Mouse (Mus musculus) gonadal fat pad, adult 2 months (tissue): ENCODE measurements around the gene 4430402I18Rik. TPM values are rescaled to one million over a fixed set of nuclear protein-coding genes. Genes with fewer than 3 reads are reported as not detected.

Source experiments
- DNase-seq: peaks from one replicate; pipeline ENCODE4 v3.0.0-alpha.2; 2012; ENCODE audit warnings: low read depth
- polyA plus RNA-seq: library from polyadenylated mRNA; depleted of rRNA; stranded (reverse); fragments of >200 nt; gene quantifications from 2 replicates; pipeline ENCODE4 v1.2.3, GENCODE M21; 2012

Gene 4430402I18Rik
- polyA plus RNA-seq, 1 experiment = 12.4 TPM

DNA sequence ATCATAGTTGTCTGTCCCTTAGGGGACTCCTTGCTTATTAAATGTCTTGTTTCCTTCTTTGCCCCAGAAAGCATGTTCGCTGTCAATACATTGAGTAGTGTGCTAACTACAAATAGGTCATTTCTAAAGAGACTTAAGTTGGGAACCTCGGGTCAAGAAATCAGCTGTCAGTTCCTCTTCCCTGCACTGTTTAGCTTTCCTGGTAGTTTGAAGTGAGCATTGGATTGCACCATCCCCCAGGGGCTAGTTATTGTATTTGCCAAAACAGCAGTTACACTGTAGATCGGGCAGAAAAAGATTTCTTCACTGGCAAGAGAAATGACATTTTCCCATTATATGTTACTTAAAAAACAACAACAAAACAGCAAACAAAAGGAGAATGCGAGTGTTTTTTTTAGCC lies 578 bp upstream of the 4430402I18Rik start:
- no peak for DNase-seq

DNA sequence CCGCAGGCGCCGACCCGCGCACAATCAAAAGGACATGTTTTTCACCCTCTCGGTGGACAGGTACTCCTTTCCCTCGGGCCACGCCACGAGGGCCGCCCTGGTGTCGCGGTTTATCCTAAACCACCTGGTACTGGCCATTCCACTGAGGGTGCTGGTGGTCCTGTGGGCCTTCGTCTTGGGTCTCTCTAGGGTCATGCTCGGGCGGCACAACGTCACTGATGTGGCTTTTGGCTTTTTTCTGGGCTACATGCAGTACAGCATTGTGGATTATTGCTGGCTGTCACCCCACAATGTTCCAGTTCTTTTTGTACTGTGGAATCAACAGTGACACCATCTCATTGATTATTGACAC lies 3.1 kb downstream of the 4430402I18Rik start:
- DNase-seq = no peak

DNA sequence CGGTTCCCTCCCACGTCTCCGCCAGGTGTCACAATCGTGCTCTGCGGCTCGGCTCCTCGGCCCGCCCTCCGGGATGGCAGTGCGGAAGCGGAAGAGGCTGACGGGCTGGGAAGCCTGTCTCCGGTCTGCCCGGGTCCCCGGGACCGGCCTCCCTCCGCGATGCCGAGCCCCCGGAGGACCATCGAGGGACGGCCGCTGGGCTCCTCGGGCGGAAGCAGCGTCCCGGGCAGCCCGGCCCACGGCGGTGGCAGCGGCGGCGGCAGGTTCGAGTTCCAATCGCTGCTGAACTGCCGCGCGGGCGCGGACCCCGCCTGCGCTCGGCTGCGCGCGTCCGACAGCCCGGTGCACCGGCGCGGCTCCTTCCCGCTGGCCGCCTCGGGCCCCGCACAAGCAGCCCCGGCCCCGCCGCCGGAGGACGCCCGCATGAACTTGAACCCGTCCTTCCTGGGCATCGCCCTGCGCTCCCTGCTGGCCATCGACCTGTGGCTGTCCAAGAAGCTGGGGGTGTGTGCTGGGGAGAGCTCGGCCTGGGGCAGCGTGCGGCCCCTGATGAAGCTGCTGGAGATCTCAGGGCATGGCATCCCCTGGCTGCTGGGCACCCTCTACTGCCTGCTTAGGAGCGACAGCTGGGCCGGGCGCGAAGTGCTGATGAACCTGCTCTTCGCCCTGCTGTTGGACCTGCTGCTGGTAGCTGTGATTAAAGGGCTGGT lies 3.6 kb downstream of the 4430402I18Rik start, which contains the start of gene Plpp6:
TSS of gene Plpp6 (plus strand) at position 112 of the 710 bp plus-strand sequence.
- DNase-seq = no peak

DNA sequence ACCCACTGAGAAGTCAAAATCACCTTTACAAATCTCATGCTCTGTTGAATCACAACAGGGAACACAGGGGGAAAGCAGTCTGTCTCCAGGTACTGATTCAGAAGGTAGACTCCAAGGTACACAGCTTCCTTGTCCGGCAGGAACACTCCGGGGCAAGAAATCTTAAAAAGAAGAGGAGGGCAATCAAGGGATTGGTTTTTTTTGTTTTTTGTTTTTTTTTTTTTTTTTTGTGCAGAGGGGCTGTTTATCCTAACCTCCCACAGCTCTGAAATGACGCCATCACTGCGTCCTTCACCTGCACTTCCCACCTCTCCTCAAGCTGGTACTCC lies 4.1 kb downstream of the 4430402I18Rik start:
- DNase-seq = peak; percentile 67

DNA sequence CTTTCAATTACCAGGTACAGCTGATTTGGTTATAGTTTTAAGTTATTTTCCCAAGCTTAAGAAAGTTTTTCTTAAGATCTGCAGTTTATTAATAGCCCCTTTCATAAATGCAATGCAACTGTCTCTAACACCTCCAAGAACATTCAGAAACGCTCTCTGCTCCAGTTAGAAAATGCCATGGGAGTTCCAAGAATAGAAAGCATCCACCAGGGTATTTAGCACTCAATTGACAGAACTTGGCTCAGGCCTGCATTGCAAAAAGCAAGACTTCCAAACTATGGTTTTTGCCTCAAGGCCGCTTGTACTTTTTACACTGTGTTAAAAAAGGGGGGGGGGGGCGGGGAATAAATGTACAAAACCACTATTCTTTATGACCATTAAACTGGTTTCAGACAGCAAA lies 4.5 kb downstream of the 4430402I18Rik start:
- DNase-seq = no peak

DNA sequence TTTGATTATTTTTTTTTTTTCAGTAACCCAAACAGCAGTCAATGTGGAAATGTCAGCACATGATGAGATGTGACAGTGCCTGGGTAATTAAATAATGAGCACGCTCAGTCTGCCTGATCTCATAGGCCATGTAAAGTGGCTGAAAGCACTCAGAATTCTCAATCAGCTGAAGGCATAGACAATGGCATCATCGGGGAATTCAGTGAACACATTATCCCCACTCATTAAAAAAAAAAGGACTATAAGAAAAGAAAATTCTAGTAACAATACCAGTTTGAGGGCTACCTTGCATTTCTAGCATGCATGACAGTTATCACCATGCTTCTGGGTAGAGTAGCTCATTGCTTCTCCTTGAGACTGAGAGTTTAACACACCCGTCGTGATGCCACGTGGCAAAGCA lies 16.3 kb downstream of the 4430402I18Rik start:
- no peak for DNase-seq

DNA sequence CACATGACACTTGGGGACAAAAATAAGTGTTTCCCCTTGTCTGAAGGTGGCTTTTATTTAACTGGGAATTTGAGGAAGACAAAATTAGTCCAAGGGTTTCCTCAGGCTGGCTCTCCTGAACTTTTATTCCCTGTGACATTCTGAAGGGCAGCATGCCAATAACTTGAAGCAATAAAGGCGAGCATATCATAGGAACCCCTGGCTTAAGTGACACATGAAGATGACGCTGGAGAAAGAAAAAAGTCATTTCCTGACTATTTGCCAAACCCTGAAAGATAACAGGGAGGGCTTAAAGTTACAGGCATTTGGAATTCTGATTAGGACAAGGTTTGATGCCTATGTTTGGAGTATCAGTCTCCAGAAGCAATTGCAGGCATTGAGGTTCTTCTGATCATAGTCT lies 20.3 kb downstream of the 4430402I18Rik start:
- DNase-seq = no peak

DNA sequence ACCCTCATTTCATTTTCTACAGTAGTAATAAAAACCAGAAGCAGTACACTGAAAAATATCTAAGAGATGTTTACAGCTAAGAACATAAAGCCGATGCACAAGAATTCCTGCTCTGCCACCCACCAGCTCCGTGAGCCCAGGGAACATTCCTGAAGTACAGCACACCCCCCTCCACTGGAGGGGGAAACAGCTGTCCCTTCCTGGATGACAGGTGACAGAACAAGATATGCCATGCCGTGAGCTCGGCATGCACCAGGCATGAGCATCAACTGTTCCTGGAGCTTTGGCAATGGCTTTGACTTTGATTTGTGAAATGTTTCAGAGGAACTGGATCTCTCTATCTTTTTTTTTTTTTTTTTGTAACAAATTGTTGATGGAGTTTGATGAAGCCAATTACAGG lies 20.8 kb downstream of the 4430402I18Rik start:
- no peak for DNase-seq

DNA sequence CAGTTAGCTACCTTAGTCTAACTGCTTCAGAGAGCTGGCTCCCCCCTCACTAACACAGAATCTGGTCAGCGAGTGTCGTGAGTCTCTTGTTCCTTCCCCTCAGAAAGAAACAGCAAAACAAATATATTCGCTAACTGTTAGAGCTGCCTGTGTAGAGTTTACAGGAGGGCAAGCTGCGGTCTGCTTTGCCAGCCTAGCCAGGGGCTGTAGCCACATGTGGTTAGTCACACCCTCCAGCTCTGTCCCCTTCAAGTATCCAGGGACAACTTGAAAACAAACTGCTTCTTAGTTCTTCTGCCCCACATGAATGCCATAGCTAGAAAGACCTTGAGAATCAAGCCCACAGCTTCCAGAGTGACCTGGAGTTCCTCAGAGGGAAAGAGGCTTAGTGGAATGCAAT lies 26.3 kb downstream of the 4430402I18Rik start:
- no peak for DNase-seq

DNA sequence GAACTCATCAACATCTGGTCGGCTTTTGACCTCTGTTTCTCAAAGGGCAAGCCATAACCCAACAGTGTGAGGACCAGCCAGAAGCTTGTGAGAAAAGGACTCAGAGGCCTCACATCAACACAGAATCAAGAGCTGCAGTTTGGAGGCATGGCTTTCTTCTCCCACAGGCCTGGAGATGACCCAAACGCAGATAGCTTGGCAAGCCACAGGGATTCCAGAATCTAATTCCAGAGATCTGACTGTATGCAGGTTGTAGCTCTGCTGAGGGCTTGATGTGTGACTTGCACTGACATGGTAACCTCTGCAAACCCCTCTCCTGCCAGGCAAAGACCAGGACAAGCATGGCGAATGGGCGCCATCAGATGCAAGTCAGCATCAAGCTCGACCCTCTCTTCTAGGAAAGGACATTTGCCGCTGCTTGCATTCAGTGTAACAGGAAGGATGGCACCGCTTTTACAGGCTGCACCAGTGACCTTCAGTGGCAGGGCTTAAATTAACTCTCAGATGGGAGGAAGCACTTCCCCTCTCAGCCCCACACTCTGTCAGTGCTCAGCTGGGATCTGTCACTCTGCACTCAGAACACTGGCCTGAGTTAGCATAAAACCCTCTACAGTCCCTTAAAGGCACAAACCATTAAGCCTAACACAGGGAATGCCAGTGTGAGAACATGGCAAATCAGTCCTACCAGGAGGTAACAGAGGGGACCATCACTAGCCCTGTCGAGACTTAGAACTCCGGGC lies 27.3 kb downstream of the 4430402I18Rik start:
- no peak for DNase-seq

DNA sequence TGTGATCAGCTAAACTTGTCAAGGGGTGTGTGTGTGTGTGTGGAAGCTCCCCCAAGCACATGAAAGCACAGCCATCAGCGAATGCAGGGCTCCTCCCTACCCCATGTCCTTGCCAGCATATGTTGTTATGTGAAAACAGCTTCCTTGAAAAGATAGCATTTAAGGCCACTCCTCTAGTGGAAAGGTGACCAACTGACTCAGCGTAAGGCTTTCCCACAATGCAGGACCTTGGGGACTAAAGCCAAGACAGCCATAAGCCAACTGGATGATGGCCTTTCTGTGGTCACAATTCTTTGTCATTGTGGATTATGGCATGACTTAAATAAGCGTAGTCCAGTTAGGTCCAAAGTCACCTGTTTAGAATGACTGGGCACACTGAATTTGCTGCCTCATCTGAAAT lies 32.7 kb downstream of the 4430402I18Rik start:
- DNase-seq = no peak

DNA sequence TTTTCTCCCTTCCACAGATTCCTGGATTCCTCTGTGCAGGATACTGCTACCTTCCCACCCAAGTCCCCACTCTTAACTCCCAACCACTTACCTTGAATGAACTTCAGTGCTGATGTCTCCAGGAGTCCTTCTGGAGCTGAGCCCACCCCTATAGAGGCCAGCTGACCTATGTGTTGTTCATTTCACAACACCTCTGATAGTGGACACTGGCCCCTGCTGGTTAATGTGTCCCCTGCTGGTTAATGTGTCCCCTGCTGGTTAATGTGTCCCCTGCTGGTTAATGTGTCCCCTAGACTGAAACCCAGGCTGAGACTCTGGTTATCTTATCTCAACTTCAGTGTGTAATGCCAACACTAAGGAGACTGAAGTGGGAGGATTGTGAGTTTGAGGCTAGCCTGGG lies 38.6 kb downstream of the 4430402I18Rik start:
- DNase-seq = no peak

DNA sequence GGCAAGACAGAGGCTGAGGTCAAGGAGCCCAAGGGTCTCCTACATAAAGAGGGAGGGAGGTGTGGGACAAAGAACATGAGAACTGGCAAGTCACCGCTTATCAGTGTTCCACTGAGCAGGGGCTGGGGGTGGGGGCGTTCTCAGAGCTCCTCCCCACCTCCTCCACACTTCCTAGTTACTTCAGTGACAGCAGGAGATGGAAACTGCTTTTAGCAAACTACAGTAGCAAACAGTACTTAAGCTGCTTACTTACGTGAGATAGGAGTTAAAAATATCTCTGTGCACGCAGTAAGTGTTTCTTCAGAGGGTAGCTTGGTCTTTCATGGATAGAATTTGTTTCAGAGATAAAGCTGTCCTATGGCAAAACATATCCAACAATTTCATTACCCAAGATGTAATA lies 40.2 kb downstream of the 4430402I18Rik start:
- no peak for DNase-seq

DNA sequence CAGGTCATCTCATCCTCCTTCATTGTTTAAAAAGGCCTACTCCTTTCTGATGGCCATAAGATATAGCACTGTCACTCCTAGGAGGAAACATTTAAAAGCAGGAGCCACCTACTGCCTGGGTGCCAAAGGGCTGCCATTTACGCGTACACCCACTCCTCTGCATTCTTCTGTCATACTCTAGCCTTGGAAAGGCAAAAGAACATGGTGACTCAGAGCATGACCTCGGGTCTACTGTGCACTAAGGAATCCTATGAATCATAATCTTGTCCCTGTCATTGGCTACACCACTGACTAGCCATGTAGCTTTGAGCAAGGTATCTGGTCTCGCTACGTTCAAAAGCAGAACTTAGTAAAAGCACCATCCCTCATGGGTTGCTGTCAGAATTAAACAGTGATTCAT lies 41.2 kb downstream of the 4430402I18Rik start:
- no peak for DNase-seq

DNA sequence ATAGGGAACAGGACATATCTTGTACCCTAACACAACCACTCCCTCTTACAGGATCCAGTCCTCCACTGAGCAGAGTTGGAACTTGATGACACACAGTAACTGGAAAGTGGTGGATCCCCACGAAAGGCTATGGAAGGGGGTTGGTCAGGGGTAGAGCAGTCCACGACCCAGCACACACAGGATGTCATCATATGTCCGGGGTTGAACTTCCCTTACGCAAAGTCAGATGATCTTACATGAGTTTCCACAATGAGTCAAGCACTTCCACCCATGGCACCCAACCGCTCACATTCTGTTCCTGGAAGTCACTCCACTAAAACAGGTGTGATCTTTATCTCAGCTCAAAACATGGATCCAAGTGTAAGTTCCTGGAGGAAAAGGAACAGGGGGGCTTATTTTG lies 49.8 kb downstream of the 4430402I18Rik start:
- no peak for DNase-seq

DNA sequence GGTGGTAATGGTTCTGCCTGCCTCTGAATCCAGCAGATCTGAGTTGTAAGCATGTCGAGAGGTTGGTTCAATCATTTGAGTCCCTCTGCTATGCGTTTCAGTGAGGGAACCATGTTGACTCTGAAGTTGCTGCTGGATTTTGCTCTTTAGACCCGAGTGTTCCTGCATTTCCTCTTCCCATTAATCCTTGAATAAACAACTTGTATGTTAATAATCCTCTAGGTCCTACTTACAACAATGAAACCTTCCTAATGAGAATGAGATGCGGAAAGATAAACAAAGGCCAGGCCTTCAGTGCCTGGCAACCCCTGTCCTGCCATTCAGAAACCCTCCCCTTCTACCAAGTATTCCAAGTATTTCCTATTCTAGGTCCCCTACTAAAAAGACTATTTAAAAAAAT lies 51.1 kb downstream of the 4430402I18Rik start:
- DNase-seq = no peak

DNA sequence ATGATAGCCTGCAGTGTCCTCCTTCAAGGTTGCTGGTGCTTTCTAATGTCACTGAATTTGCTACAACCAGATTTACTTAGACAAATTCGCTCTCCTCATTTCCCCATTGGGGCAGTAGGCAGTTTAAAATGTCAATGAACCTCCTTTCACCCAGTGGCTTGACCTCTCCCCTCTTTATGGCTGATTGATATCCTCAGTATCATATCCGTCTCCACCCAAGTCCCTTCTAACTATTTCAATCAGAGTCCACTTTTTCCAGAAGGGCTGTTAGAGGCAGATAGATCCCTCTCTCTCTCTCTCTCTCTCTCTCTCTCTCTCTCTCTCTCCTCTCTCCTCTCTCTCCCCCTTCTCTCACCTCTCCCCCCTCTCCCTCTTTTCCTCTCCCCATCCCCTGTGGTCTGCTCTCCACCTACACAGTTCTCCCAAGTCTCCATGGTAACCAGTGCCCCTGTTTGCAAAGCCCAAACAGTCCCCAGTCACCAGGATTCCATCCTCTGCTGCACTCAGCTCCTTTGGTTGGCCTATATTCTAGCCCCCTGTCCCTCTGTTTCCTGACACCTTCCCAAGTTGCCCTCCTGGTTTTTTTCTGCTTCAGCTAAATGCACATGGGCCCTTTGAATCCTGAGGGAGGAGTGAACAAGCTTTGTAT lies 51.9 kb downstream of the 4430402I18Rik start:
- no peak for DNase-seq

DNA sequence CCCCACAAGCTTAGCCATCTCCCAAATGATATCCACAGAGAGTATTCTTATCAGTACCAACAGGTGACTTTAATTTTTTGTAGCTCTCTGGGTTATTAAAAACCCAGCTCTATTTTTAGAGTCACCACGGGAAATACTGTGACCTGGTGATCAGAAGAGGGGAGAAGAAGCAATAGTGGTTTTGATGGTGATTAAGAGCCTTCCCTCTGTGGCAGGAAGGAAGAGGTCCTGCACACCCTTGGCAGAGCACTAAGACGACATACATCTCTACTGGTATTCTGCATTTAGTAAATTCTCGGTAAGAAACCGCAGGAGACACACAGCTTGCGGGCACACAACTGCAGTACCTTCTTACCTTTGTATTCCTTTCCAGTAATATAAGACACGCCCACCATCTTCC lies 53.0 kb downstream of the 4430402I18Rik start:
- no peak for DNase-seq

DNA sequence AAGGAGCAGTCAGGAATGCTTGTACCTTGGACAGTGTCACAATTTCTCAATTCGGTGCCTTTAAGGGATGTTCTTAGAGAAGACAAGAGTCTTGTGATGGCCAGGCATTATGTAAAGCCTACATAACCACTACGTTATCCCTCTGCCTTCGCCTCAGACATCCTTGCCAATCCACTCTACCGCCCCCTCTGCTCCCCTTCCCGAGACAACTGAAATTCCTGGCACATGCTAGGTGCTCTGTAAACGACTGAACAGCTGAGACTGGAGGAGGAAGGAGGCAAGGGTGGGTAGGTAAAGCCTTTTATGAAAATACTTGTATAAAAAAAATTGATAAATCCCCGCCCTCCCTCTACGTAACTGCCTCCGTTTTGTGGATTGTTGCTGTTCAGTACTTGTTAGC lies 58.9 kb downstream of the 4430402I18Rik start:
- peak; percentile 17 for DNase-seq

DNA sequence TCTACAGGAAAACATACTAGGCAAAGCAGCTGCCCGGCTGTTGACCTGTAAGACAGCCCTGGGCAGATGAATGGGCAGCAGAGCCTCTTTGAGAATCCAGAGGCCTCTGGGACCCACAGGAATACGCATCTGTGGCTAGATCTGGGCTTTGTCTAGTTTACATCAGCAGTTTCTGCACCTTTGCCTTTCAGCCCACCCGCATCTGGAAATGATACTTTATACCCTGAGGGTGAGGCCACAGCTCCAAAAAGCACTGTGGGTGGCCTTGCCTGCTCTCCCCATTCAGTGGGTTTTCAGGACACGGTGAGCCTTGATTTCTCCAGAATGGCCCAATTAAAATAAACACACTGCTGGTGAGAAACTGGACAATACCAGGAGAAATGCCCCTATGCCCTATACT lies 59.4 kb downstream of the 4430402I18Rik start:
- DNase-seq = no peak

DNA sequence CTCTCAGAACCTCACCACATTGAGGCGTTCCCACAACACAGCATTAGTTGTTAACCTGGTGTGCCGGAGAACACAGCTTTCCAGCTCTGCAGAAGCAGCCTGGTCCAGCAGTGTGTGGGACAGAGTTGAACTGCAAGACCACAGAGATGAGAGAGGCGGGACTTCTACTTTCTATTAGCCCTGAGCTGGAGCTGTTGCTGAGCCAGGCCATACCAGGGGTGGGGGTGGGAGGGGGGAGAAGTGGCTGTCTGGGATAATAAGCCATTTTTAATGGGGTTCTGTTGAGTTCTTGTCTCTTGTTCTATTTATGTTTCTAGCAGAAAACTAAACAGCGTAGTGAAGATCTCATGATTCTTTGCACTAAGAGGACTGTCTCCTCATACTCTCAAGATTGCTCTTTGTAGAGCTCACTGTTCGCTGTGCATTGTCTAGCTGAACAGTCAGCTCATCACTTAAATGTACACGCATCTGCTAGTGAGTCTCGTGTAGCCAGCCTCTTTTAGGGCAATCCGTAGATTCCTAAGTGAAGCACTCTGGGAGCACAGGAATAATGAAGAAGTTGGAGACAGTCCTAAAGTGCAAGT lies 64.0 kb downstream of the 4430402I18Rik start:
- no peak for DNase-seq

DNA sequence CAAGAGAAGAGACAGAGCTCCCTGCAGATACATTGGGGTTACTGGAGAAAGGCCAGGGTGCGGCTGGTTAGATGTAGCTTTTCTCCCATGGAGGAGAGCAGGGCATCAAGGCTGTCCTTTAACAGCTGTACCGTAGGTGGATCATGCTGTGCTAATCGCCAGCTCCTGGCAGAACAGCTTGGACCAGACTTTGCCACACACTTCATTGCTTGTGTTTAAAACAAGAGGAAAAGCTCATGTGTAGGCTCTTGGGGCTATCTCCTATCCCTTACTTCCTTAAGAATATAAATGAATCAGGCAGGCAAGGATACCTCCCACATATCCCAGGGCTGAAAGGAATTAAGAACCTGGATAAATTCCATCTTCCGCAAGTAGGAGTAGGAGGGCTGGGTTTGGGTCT lies 64.8 kb downstream of the 4430402I18Rik start:
- peak; percentile 55 for DNase-seq

DNA sequence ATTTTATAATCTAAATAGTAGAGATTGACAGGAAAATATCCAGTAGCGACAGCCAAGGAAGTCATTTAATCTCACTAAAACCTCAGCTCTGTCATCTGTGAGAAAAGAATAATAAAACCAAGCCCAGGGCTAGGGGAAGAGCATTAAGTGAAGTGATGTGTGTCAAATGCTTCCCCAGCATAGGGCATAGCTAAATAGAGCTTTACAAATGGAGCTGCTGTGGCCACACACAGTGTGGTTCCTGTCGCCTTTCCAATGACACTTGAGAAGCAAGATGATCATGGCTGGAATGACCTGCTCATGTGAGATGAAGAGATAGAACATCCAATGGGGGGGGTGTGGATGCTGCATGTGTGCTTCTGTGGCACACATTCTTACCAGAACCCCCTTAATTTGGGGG lies 65.5 kb downstream of the 4430402I18Rik start:
- no peak for DNase-seq
